Mouse (Mus musculus) embryo, embryonic 9.5 days (tissue): ENCODE data around the gene Crim1.
A peak's percentile ranks its signal among the peaks of the same experiment; 100 is the strongest.

Source experiments
- DNase-seq: peaks from one replicate; pipeline ENCODE4 v3.0.0-alpha.2; 2017; ENCODE audit errors: extremely low spot score

Crim1 gene

GRCm38 (mm10) chr17:78417381-78418281 is 217.6 kb downstream of the Crim1 start, which contains the start of gene Fez2:
Gene Fez2 (minus strand): TSS chr17:78418152.
- peak; percentile 97 for DNase-seq

- no peak for DNase-seq
These were observed 219.2 kb downstream of the Crim1 start for GRCm38 (mm10) chr17:78419216-78419615.

DNA sequence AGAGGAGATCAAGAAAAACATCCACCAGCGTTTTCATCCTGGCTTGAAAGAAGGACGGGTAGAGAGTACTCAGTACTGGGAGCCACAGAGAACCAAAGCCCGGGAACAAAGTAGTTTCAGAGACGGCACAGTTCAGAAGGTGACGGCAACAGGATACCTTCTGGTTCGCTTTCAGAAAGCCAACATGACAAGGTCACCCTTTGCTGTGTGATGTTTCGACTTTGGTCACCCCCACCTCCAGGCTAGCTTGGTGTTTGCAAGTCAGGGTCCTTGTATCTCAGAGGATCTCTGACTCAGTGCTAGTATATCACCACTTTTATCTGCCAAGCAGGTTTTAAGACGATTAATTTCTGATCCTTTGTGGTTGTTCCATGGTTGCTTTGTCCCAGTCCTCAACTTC is 225.0 kb downstream of the Crim1 start:
- no peak for DNase-seq
